Mouse (Mus musculus) embryonic facial prominence, embryonic 14.5 days (tissue): ENCODE data around the gene Cd300c2. TPM values are rescaled to one million over a fixed set of nuclear protein-coding genes. Genes with fewer than 3 reads are reported as not detected.

Experiments used
- ATAC-seq: fragments of 200-750 bp; cut with Nextera tagmentation; 2 replicates; pipeline ENCODE4 v1.8.0; 2017; ENCODE audit warnings: low read depth, moderate number of reproducible peaks, moderate TSS enrichment
- DNase-seq: peaks from one replicate; pipeline ENCODE4 v3.0.0-alpha.2; 2015; ENCODE audit warnings: low spot score
- H3K27ac ChIP-seq: fragments of 300-500 bp; sonication (generic); replicated peaks from 2 replicates; pipeline ENCODE4 v1.5.1; 2014; ENCODE audit warnings: low read depth, mild to moderate bottlenecking, low read length, moderate library complexity
- H3K27me3 ChIP-seq: fragments of 300-500 bp; sonication (generic); replicated peaks from 2 replicates; pipeline ENCODE4 v1.6.1; 2014; ENCODE audit warnings: low read length; ENCODE audit not compliant: control insufficient read depth, insufficient read depth
- H3K36me3 ChIP-seq: fragments of 300-500 bp; sonication (generic); 2 replicates; pipeline ENCODE4 v1.6.1; 2014; ENCODE audit warnings: low read length, mixed read lengths; ENCODE audit not compliant: control insufficient read depth, insufficient read depth
- H3K4me1 ChIP-seq: fragments of 300-500 bp; sonication (generic); 2 replicates; pipeline ENCODE4 v1.6.1; 2014; ENCODE audit warnings: antibody characterized with exemption, low read length; ENCODE audit not compliant: control insufficient read depth, insufficient read depth
- H3K4me2 ChIP-seq: fragments of 300-500 bp; sonication (generic); 2 replicates; pipeline ENCODE4 v1.6.1; 2014; ENCODE audit warnings: low read depth, mild to moderate bottlenecking, low read length, moderate library complexity, mixed read lengths
- H3K4me3 ChIP-seq: fragments of 300-500 bp; sonication (generic); 2 replicates; pipeline ENCODE4 v1.5.1; 2014; ENCODE audit warnings: low read depth, mild to moderate bottlenecking, low read length
- H3K9ac ChIP-seq: fragments of 300-500 bp; sonication (generic); 2 replicates; pipeline ENCODE4 v1.6.1; 2014; ENCODE audit warnings: low read depth, mild to moderate bottlenecking, low read length, moderate library complexity, mixed read lengths
- H3K9me3 ChIP-seq: fragments of 300-500 bp; sonication (generic); 2 replicates; pipeline ENCODE4 v1.6.1; 2016; ENCODE audit warnings: low read length; ENCODE audit not compliant: control insufficient read depth
- WGBS: fragments of 180-500 bp; shearing (Covaris S2); extraction: QIAGEN DNeasy Blood & Tissue Kit; methylation state at CpG from one replicate; pipeline ENCODE4 v1.1.7; 2014; 5-methylcytosine and 5-hydroxymethylcytosine counted together
- polyA plus RNA-seq: library from polyadenylated mRNA; unstranded; fragments of >200 nt; fragmentation: Nextera tagmentation; extraction: Ambion mirVana; gene quantifications from 2 replicates; pipeline ENCODE4 v1.2.1, GENCODE M21; 2014

Cd300c2 gene
- polyA plus RNA-seq, 1 experiment from 2014 or later: 3.5 TPM

GRCm38 (mm10) chr11:114981866-114982265 is 19.8 kb downstream of the Cd300c2 start:
- no peak for ATAC-seq

DNA sequence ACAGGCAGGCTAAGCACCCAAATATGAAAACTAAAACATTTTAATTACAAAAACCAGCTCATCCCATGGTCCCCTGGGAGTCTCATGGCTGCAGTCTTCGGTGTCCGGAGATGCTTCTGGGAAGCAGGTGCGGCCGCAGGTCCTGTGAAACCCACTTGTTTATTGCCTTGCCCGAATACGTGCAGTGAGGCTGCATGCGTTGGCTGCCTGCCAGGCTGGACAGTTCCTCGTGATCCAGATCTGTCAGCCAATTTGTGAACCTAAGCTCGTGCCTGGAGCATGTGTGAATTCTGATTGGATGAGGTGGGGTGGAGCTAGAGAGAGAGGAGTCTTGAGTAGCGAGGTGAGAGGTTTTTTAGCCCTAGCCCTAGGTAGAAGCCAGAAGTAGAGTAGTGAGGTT is 29.0 kb downstream of the Cd300c2 start:
- WGBS: 83% methylated on average over 10 of the region's 10 CpGs
- Histone ChIP-seq H3K4me3 (no peak overlapping the region), H3K27me3 (no peaks in the 10 kb centered on the region), H3K4me1 (no peaks in the 10 kb centered on the region), H3K9me3 (peaks cover 20% of the 10 kb centered on the region), H3K9ac (no peak overlapping the region), H3K36me3 (no peaks in the 10 kb centered on the region), H3K4me2 (no peak overlapping the region), H3K27ac (no peak overlapping the region)
- no peak for ATAC-seq
- no peak for DNase-seq

More at GRCm38 (mm10) chr11:114981866-114982265, 19.8 kb downstream of the Cd300c2 start:
- WGBS: 81% methylated on average over 4 of the region's 4 CpGs
- H3K27ac ChIP-seq: no peak overlapping the region
- H3K36me3 ChIP-seq: no peaks in the 10 kb centered on the region
- no peak for DNase-seq
- H3K4me2 ChIP-seq: no peak overlapping the region
- no peaks in the 10 kb centered on the region for H3K4me1 ChIP-seq
- no peak overlapping the region for H3K9ac ChIP-seq
- H3K4me3 ChIP-seq: no peak overlapping the region
- H3K9me3 ChIP-seq: peaks cover 16% of the 10 kb centered on the region; the same call in 1 of the 2 replicates
- no peaks in the 10 kb centered on the region for H3K27me3 ChIP-seq

DNA sequence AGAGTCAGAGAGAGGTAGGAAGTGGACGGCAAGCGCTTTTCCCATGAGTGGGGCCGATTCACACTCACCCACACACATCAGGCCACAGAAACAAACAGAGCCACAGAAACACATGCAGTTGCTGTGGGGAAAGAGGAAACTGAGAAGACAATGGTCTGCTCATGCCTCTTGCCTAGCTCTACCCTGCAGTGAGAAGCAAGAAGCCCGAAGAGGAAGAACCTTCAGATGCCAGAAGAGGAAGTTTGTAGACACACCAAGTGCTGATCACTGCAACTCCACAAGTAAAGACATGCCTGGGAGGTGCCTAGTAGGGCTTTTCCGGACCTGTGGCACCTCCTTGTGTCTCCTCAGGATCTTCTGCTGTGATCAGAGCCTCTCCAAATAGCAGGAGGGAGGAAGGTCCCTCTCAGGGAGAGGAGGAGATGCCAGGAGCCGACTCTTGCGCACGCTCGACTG is 32.9 kb downstream of the Cd300c2 start, which contains the start of gene Cd300c:
Gene Cd300c (minus strand): TSS at position 406 of the 456 bp plus-strand sequence.
- Histone ChIP-seq H3K4me2 (no peak within 1 kb of the TSS), H3K4me1 (no peaks in the 10 kb centered on the region), H3K9ac (no peak within 1 kb of the TSS), H3K36me3 (no peaks in the 10 kb centered on the region), H3K27ac (no peak within 1 kb of the TSS), H3K27me3 (no peaks in the 10 kb centered on the region), H3K4me3 (no peak within 1 kb of the TSS), H3K9me3 (peaks cover 7% of the 10 kb centered on the region; the same call in 1 of the 2 replicates)
- ATAC-seq: no peak
- WGBS: 77% methylated on average over 9 of the region's 9 CpGs
- DNase-seq: no peak

GRCm38 (mm10) chr11:114965182-114965828 is 36.4 kb downstream of the Cd300c2 start:
- ATAC-seq (no peak), DNase-seq (peak; percentile 14)
- no peaks in the 10 kb centered on the region for H3K36me3 ChIP-seq
- no peak overlapping the region for H3K9ac ChIP-seq
- no peaks in the 10 kb centered on the region for H3K9me3 ChIP-seq
- H3K27me3 ChIP-seq: no peaks in the 10 kb centered on the region
- 53% methylated on average over 3 of the region's 3 CpGs for WGBS
- H3K27ac ChIP-seq: no peak overlapping the region
- H3K4me2 ChIP-seq: no peak overlapping the region
- H3K4me1 ChIP-seq: no peaks in the 10 kb centered on the region
- no peak overlapping the region for H3K4me3 ChIP-seq

GRCm38 (mm10) chr11:114960369-114960768 is 41.3 kb downstream of the Cd300c2 start:
- H3K9ac ChIP-seq: no peak overlapping the region
- no peak overlapping the region for H3K4me2 ChIP-seq
- 59% methylated on average over 1 of the region's 1 CpGs for WGBS
- no peaks in the 10 kb centered on the region for H3K27me3 ChIP-seq
- DNase-seq: no peak
- H3K36me3 ChIP-seq: no peaks in the 10 kb centered on the region
- H3K4me3 ChIP-seq: no peak overlapping the region
- H3K9me3 ChIP-seq: no peaks in the 10 kb centered on the region
- no peaks in the 10 kb centered on the region for H3K4me1 ChIP-seq
- no peak for ATAC-seq
- H3K27ac ChIP-seq: no peak overlapping the region

Other genes starting within 250 kb of the Cd300c2 start
- 2.1 TPM in 2 replicates for gene Kif19a, start 236.5 kb downstream of the Cd300c2 start, polyA plus RNA-seq
- gene Btbd17, start 205.9 kb downstream of the Cd300c2 start, polyA plus RNA-seq: 3.2 and 4.5 TPM in 2 replicates
- not detected in 2 replicates for gene Gpr142, start 203.0 kb downstream of the Cd300c2 start, polyA plus RNA-seq
- gene Gprc5c, start 150.7 kb downstream of the Cd300c2 start, polyA plus RNA-seq: 39.6 and 40.3 TPM in 2 replicates
- gene Cd300a, start 111.8 kb downstream of the Cd300c2 start, polyA plus RNA-seq: 0.96 and 1.7 TPM in 2 replicates
- 0.39 and 0.49 TPM in 2 replicates for gene Cd300lb, start 67.5 kb downstream of the Cd300c2 start, polyA plus RNA-seq
- gene Cd300c, start 32.7 kb downstream of the Cd300c2 start, polyA plus RNA-seq: not detected in 2 replicates
- 0.10 and 0.14 TPM in 2 replicates for gene Cd300ld, start 12.0 kb downstream of the Cd300c2 start, polyA plus RNA-seq
- not detected in 2 replicates for gene Cd300ld2, start 14.3 kb upstream of the Cd300c2 start, polyA plus RNA-seq
- gene Cd300ld4, start 25.1 kb upstream of the Cd300c2 start, polyA plus RNA-seq: not detected in 2 replicates
- gene Cd300ld5, start 35.9 kb upstream of the Cd300c2 start, polyA plus RNA-seq: not detected in 2 replicates
- not detected in 2 replicates for gene Cd300ld3, start 46.5 kb upstream of the Cd300c2 start, polyA plus RNA-seq
- 0.10 TPM in 1 of 2 replicates, not detected in the other for gene Cd300e, start 60.3 kb upstream of the Cd300c2 start, polyA plus RNA-seq
- gene Rab37, start 89.6 kb upstream of the Cd300c2 start, polyA plus RNA-seq: 1.6 and 2.9 TPM in 2 replicates
- gene Cd300lf, start 132.1 kb upstream of the Cd300c2 start, polyA plus RNA-seq: 0.14 and 0.56 TPM in 2 replicates
- 40.6 and 43.5 TPM in 2 replicates for gene Slc9a3r1, start 161.5 kb upstream of the Cd300c2 start, polyA plus RNA-seq
- gene Tmem104, start 185.6 kb upstream of the Cd300c2 start, polyA plus RNA-seq: 12.5 and 14.9 TPM in 2 replicates
- 20.0 and 23.3 TPM in 2 replicates for gene Nat9, start 186.0 kb upstream of the Cd300c2 start, polyA plus RNA-seq